Mouse (Mus musculus): ENCODE measurements at regions not wholly inside any gene's neighbourhood (a gene's known extent, or its start where the extent isn't known, plus 50 kb on each side); places are given as distances from the start of the nearest gene placed in this dataset.

- TF ChIP-seq CTCF (conservative IDR thresholded peaks at IDR 0.05; ENCODE audit: low read length) = peak; percentile 70
- no peak for TF ChIP-seq NANOG (IDR thresholded peaks at IDR 0.05; ENCODE audit: borderline replicate concordance, low read length)
- TF ChIP-seq POU5F1 (IDR thresholded peaks at IDR 0.05; ENCODE audit: borderline replicate concordance, low read length) = no peak
Observed at GRCm38 (mm10) chr1:184235131-184235983, 201.3 kb upstream of the 1700056E22Rik start.
